Mouse (Mus musculus): ENCODE results near the gene Gkn1. TPM values are rescaled to one million over a fixed set of nuclear protein-coding genes. Genes with fewer than 3 reads are reported as not detected.

Gene Gkn1
- total and polyA plus RNA-seq, 3 experiments = not detected

DNA sequence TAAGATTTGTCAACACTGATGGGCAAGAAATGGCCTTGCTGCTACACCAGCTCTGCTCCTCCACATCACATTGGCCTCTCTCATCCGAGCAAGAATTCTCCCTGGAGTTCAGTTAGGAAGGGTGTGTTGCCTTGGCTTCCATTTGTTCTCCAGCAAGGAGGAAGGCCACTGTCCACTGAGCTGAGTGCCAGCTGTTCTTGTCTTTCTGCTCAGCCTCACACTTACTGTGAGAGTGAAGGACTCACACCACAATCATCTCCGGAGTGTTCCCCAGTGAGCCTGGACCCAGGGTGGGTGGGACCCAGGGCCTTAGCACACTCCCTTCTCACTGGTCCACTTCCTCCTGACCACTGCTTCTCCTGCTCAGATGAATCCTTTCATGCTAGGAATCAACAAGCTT lies 23.8 kb downstream of the Gkn1 start:
- TF ChIP-seq CHD1 (IDR thresholded peaks at IDR 0.05; ENCODE audit: low read depth, low read length) (no peak), SIN3A (IDR thresholded peaks at IDR 0.05; ENCODE audit: low read length) (no peak), MYC (IDR thresholded peaks at IDR 0.05; ENCODE audit: low read depth, low read length) (no peak), ELF1 (IDR thresholded peaks at IDR 0.05; ENCODE audit: low read depth, low read length) (no peak), JUN (IDR thresholded peaks at IDR 0.05; ENCODE audit: insufficient read depth, low read depth, low read length) (no peak)

DNA sequence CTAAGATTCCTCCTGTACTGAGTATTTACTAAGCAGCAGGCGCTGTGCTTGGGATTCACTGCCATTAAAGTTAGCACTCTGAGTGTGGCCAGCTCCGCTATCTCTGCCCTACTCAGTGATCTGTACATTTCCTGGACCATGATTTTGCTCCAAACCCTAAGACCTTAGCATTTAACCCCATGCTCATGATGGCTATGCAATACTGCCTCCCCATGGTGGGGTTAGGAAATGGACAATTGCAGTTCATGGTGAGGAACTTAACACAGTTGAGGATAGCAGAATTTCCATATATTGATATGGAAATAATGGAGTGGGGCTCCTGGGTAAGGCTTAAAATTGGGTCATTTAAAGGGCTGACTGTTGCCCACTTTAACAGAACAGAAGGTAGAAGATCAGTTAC lies 27.4 kb downstream of the Gkn1 start:
- Histone ChIP-seq H3K9ac (ENCODE audit: insufficient read depth, low read depth) (no peak overlapping the region), H3K27ac (ENCODE audit: insufficient read depth, low read depth) (no peak overlapping the region), H3K4me2 (ENCODE audit: insufficient read depth, low read depth, poor library complexity, severe bottlenecking) (no peak overlapping the region), H3K27me3 (replicated peaks) (no peaks in the 10 kb centered on the region), H3K9me3 (replicated peaks; ENCODE audit: low read length) (no peaks in the 10 kb centered on the region), H3K36me3 (replicated peaks in 1 of 2; ENCODE audit: control insufficient read depth in 1 of 2, insufficient read depth in 1 of 2, low read length in 1 of 2) (no peaks in the 10 kb centered on the region), H3K79me2 (replicated peaks; ENCODE audit: control insufficient read depth, extremely low read depth, insufficient read depth, poor library complexity, severe bottlenecking) (no peaks in the 10 kb centered on the region), H3K4me3 (replicated peaks in 1 of 3; ENCODE audit: low read depth in 2 of 3, low read length in 2 of 3, poor library complexity in 1 of 3) (no peak overlapping the region), H3K4me1 (ENCODE audit: control insufficient read depth in 1 of 2, insufficient read depth in 2 of 2) (no peaks in the 10 kb centered on the region)
- peak; percentile 67 for DNase-seq (ENCODE audit: extremely low read depth)
- TF ChIP-seq CTCF (conservative IDR thresholded peaks at IDR 0.05 in 1 of 2, IDR thresholded peaks at IDR 0.05 in 1 of 2; ENCODE audit: low read depth in 2 of 2, low read length in 2 of 2) (peak; percentile 57 to 90), IRF4 (IDR thresholded peaks at IDR 0.05; ENCODE audit: low read depth, low read length) (peak; percentile 27; the same call in 1 of the 2 replicates), MAZ (IDR thresholded peaks at IDR 0.05; ENCODE audit: low read depth, low read length) (no peak), RCOR1 (conservative IDR thresholded peaks at IDR 0.05; ENCODE audit: low read depth, low read length) (no peak), RAD21 (IDR thresholded peaks at IDR 0.05; ENCODE audit: low read depth, low read length) (peak; percentile 94), KAT2A (IDR thresholded peaks at IDR 0.05; ENCODE audit: insufficient replicate concordance, low read length) (0 out of 2 replicates have a peak, but pooled peaks have one; percentile 18), SMC3 (IDR thresholded peaks at IDR 0.05; ENCODE audit: low read depth, low read length) (peak; percentile 92), NRF1 (IDR thresholded peaks at IDR 0.05; ENCODE audit: low read depth, low read length) (no peak), HCFC1 (IDR thresholded peaks at IDR 0.05; ENCODE audit: low read depth, low read length) (no peak), ELF1 (IDR thresholded peaks at IDR 0.05; ENCODE audit: low read depth, low read length) (0 out of 2 replicates have a peak, but pooled peaks have one; percentile 12), POLR2AphosphoS2 (IDR thresholded peaks at IDR 0.05; ENCODE audit: low read depth, low read length) (no peak), E2F4 (IDR thresholded peaks at IDR 0.05; ENCODE audit: insufficient replicate concordance, low read depth, low read length) (no peak), MEF2A (IDR thresholded peaks at IDR 0.05; ENCODE audit: borderline replicate concordance, low read depth, low read length) (0 out of 2 replicates have a peak, but pooled peaks have one; percentile 9), MYC (IDR thresholded peaks at IDR 0.05; ENCODE audit: low read depth, low read length) (0 out of 2 replicates have a peak, but pooled peaks have one; percentile 15), CHD1 (IDR thresholded peaks at IDR 0.05; ENCODE audit: low read depth, low read length) (no peak), JUND (conservative IDR thresholded peaks at IDR 0.05; ENCODE audit: low read depth, low read length) (0 out of 2 replicates have a peak, but pooled peaks have one; percentile 19), MAX (IDR thresholded peaks at IDR 0.05; ENCODE audit: low read length) (0 out of 2 replicates have a peak, but pooled peaks have one; percentile 33), ETS1 (conservative IDR thresholded peaks at IDR 0.05; ENCODE audit: low read depth, low read length) (no peak), NELFE (IDR thresholded peaks at IDR 0.05; ENCODE audit: low read depth, low read length) (peak; percentile 43; the same call in 1 of the 2 replicates), SIN3A (IDR thresholded peaks at IDR 0.05; ENCODE audit: low read length) (peak; percentile 38; the same call in 1 of the 2 replicates), ZC3H11A (IDR thresholded peaks at IDR 0.05; ENCODE audit: low read depth, low read length) (peak; percentile 88)
- in situ Hi-C loops (cut with MboI; ENCODE audit: low pct_ligation_motif_present, low pct_unique_long_range_greater_than_20kb, low sequenced_read_pairs) (no loop called here), dilution Hi-C loops (cut with MboI; ENCODE audit: extremely low pct_ligation_motif_present, extremely low pct_unique_long_range_greater_than_20kb, low sequenced_read_pairs) (no loop called here)

More for the DNA sequence above, 23.8 kb downstream of the Gkn1 start:
- Histone ChIP-seq H3K36me3 (replicated peaks in 1 of 2; ENCODE audit: control insufficient read depth in 1 of 2, insufficient read depth in 1 of 2, low read length in 1 of 2) (no peaks in the 10 kb centered on the region), H3K27me3 (replicated peaks) (no peaks in the 10 kb centered on the region), H3K4me2 (ENCODE audit: insufficient read depth, low read depth, poor library complexity, severe bottlenecking) (no peak overlapping the region), H3K9ac (ENCODE audit: insufficient read depth, low read depth) (no peak overlapping the region), H3K4me3 (replicated peaks in 1 of 3; ENCODE audit: low read depth in 2 of 3, low read length in 2 of 3, poor library complexity in 1 of 3) (no peak overlapping the region), H3K79me2 (replicated peaks; ENCODE audit: control insufficient read depth, extremely low read depth, insufficient read depth, poor library complexity, severe bottlenecking) (no peaks in the 10 kb centered on the region), H3K9me3 (replicated peaks; ENCODE audit: low read length) (no peaks in the 10 kb centered on the region), H3K4me1 (ENCODE audit: control insufficient read depth in 1 of 2, insufficient read depth in 2 of 2) (no peaks in the 10 kb centered on the region), H3K27ac (ENCODE audit: insufficient read depth, low read depth) (no peak overlapping the region)
- dilution Hi-C loops (cut with MboI; ENCODE audit: extremely low pct_ligation_motif_present, extremely low pct_unique_long_range_greater_than_20kb, low sequenced_read_pairs) = no loop called here
- in situ Hi-C loops (cut with MboI; ENCODE audit: low pct_ligation_motif_present, low pct_unique_long_range_greater_than_20kb, low sequenced_read_pairs) = loop anchor here (5.0 kb wide), 1 partner anchor 225 kb away; the partner anchor contains the start of gene D6Ertd527e
- DNase-seq (ENCODE audit: extremely low read depth) = no peak
